Mouse (Mus musculus) intestine, embryonic 14.5 days (tissue): Measurements from ENCODE around the gene Mrrf. TPM values are rescaled to one million over a fixed set of nuclear protein-coding genes. Genes with fewer than 3 reads are reported as not detected.
A peak's percentile ranks its signal among the peaks of the same experiment; 100 is the strongest.

Source experiments
- ATAC-seq: fragments of 200-750 bp; cut with Nextera tagmentation; replicated peaks from 2 replicates; pipeline ENCODE4 v1.8.0; 2017; ENCODE audit warnings: low read depth, moderate number of reproducible peaks, moderate TSS enrichment, moderate library complexity; ENCODE audit not compliant: low FRiP score, low TSS enrichment
- DNase-seq: peaks from one replicate; pipeline ENCODE4 v3.0.0-alpha.2; 2018; ENCODE audit warnings: low spot score
- H3K27ac ChIP-seq: fragments of 300-500 bp; sonication (generic); 2 replicates; pipeline ENCODE4 v1.5.1; 2014; ENCODE audit warnings: low read depth, mild to moderate bottlenecking, control low read depth
- H3K27me3 ChIP-seq: fragments of 300-500 bp; sonication (generic); replicated peaks from 2 replicates; pipeline ENCODE4 v1.6.1; 2014; ENCODE audit warnings: low read length, control low read depth; ENCODE audit not compliant: control insufficient read depth, insufficient read depth
- H3K36me3 ChIP-seq: fragments of 300-500 bp; sonication (generic); 2 replicates; pipeline ENCODE4 v1.6.1; 2014; ENCODE audit warnings: low read length, control low read depth; ENCODE audit not compliant: control insufficient read depth, insufficient read depth
- H3K4me1 ChIP-seq: fragments of 300-500 bp; sonication (generic); replicated peaks from 2 replicates; pipeline ENCODE4 v1.6.1; 2014; ENCODE audit warnings: low read length, control low read depth, mixed read lengths; ENCODE audit not compliant: control insufficient read depth, insufficient read depth
- H3K4me2 ChIP-seq: fragments of 300-500 bp; sonication (generic); 2 replicates; pipeline ENCODE4 v1.6.1; 2014; ENCODE audit warnings: low read length
- H3K4me3 ChIP-seq: fragments of 300-500 bp; sonication (generic); 2 replicates; pipeline ENCODE4 v1.5.1; 2014; ENCODE audit warnings: low read depth, low read length, control low read depth, mixed read lengths
- H3K9ac ChIP-seq: fragments of 300-500 bp; sonication (generic); 2 replicates; pipeline ENCODE4 v1.6.1; 2014; ENCODE audit warnings: mild to moderate bottlenecking, low read length
- H3K9me3 ChIP-seq: fragments of 300-500 bp; sonication (generic); 2 replicates; pipeline ENCODE4 v1.6.1; 2016; ENCODE audit warnings: low read length, control low read depth; ENCODE audit not compliant: control insufficient read depth
- WGBS: fragments of 180-500 bp; shearing (Covaris S2); extraction: QIAGEN DNeasy Blood & Tissue Kit; methylation state at CpG from one replicate; pipeline ENCODE4 v1.1.7; 2014; 5-methylcytosine and 5-hydroxymethylcytosine counted together
- polyA plus RNA-seq: library from polyadenylated mRNA; unstranded; fragments of >200 nt; fragmentation: Nextera tagmentation; extraction: Ambion mirVana; gene quantifications from 2 replicates; pipeline ENCODE4 v1.2.1, GENCODE M21; 2014

Mrrf gene
- polyA plus RNA-seq, 1 experiment from 2014 or later, result 33.3 TPM

DNA sequence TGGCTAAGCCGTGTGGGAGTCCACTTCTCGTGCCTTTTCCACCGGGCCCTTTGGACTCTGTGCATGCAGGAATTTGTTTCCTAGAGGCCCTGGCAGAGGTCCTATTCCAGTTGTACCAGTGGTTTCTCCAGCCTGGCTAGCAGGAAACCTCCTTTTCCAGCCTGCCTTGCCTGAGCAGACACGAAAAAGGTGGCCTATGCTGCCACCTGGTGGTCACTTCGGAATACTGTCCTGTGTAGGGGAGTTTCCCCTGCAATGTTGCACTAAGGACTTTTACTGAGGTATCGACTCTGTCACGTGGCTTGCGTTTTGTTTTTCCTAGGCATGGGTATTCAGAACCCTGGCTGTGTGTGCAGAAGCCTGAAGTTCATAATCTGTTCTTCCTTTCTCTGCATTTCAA, 77.8 kb downstream of the Mrrf start:
- Histone ChIP-seq H3K27me3 (peaks cover 29% of the 10 kb centered on the region), H3K36me3 (no peaks in the 10 kb centered on the region), H3K4me3 (0 out of 2 replicates have a peak overlapping the region, but pooled peaks have one; percentile 13), H3K9me3 (no peaks in the 10 kb centered on the region), H3K4me2 (peak overlapping the region; percentile 41), H3K27ac (no peak overlapping the region), H3K9ac (no peak overlapping the region), H3K4me1 (peaks cover 20% of the 10 kb centered on the region)
- DNase-seq (peak; percentile 94), ATAC-seq (peak; percentile 79)
- WGBS, result 4% methylated on average over 8 of the region's 8 CpGs

- DNase-seq (no peak), ATAC-seq (no peak)
- Histone ChIP-seq H3K36me3 (no peaks in the 10 kb centered on the region), H3K4me2 (peak overlapping the region; percentile 41), H3K4me1 (peaks cover 20% of the 10 kb centered on the region), H3K9me3 (no peaks in the 10 kb centered on the region), H3K27me3 (peaks cover 26% of the 10 kb centered on the region), H3K9ac (no peak overlapping the region), H3K27ac (no peak overlapping the region), H3K4me3 (0 out of 2 replicates have a peak overlapping the region, but pooled peaks have one; percentile 13)
- WGBS, result 66% methylated on average over 5 of the region's 5 CpGs
These were observed 78.2 kb downstream of the Mrrf start for GRCm38 (mm10) chr2:36214425-36214824.

DNA sequence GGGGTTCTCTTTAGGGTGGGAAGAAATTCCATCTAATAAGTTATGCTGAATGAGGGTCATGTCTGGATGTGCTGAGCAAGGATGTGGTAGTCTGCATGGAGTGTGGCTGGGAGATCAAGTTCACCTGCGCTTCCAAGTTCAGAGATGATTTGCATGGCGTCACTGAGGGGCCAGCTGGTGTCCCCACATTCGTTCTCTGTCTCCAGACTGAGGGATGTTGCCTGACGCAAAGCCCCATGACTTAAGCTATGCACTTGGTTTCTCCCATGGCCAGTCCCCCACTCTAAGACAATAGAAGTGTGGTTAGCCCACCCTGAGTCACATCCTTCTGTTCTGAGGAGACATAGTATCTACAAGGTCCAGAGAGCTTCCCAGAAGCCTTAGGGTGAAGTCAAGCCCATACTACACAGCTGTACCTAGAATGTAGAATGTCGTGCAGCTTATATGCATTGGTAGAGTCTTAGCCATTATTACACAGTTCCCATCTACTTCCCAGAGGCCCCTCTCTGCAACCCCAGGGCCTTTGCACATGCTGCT, 79.1 kb downstream of the Mrrf start:
- H3K27me3 ChIP-seq, result peaks cover 19% of the 10 kb centered on the region
- no peaks in the 10 kb centered on the region for H3K36me3 ChIP-seq
- DNase-seq (no peak), ATAC-seq (no peak)
- H3K9me3 ChIP-seq, result no peaks in the 10 kb centered on the region
- H3K4me1 ChIP-seq, result peaks cover 20% of the 10 kb centered on the region
- no peak overlapping the region for H3K4me3 ChIP-seq
- 89% methylated on average over 5 of the region's 5 CpGs for WGBS
- H3K4me2 ChIP-seq, result no peak overlapping the region
- no peak overlapping the region for H3K27ac ChIP-seq
- no peak overlapping the region for H3K9ac ChIP-seq

- no peak for DNase-seq
- no peak for ATAC-seq
- Histone ChIP-seq H3K36me3 (no peaks in the 10 kb centered on the region), H3K9me3 (no peaks in the 10 kb centered on the region), H3K9ac (no peak overlapping the region), H3K27ac (no peak overlapping the region), H3K27me3 (peaks cover 6% of the 10 kb centered on the region; the same call in 1 of the 2 replicates), H3K4me3 (no peak overlapping the region), H3K4me1 (peaks cover 20% of the 10 kb centered on the region), H3K4me2 (no peak overlapping the region)
These were observed 80.4 kb downstream of the Mrrf start for GRCm38 (mm10) chr2:36216546-36216945.

- 0 out of 2 replicates have a peak, but pooled peaks cover 3% of the 10 kb centered on the region for H3K27me3 ChIP-seq
- no peak overlapping the region for H3K9ac ChIP-seq
- no peak overlapping the region for H3K27ac ChIP-seq
- H3K4me2 ChIP-seq, result no peak overlapping the region
- 0 out of 2 replicates have a peak, but pooled peaks have one; percentile 21 for ATAC-seq
- H3K36me3 ChIP-seq, result no peaks in the 10 kb centered on the region
- no peaks in the 10 kb centered on the region for H3K9me3 ChIP-seq
- H3K4me3 ChIP-seq, result no peak overlapping the region
- no peak for DNase-seq
- WGBS, result 58% methylated on average over 4 of the region's 4 CpGs
- H3K4me1 ChIP-seq, result peaks cover 20% of the 10 kb centered on the region
These were observed 80.9 kb downstream of the Mrrf start for GRCm38 (mm10) chr2:36216953-36217573.

- Histone ChIP-seq H3K36me3 (no peaks in the 10 kb centered on the region), H3K4me3 (no peak overlapping the region), H3K4me2 (no peak overlapping the region), H3K9ac (no peak overlapping the region), H3K4me1 (peaks cover 20% of the 10 kb centered on the region), H3K27ac (no peak overlapping the region), H3K9me3 (no peaks in the 10 kb centered on the region), H3K27me3 (no peaks in the 10 kb centered on the region)
- 50% methylated on average over 5 of the region's 5 CpGs for WGBS
- DNase-seq, result no peak
- ATAC-seq, result no peak
These were observed 81.6 kb downstream of the Mrrf start for GRCm38 (mm10) chr2:36217692-36218233.

DNA sequence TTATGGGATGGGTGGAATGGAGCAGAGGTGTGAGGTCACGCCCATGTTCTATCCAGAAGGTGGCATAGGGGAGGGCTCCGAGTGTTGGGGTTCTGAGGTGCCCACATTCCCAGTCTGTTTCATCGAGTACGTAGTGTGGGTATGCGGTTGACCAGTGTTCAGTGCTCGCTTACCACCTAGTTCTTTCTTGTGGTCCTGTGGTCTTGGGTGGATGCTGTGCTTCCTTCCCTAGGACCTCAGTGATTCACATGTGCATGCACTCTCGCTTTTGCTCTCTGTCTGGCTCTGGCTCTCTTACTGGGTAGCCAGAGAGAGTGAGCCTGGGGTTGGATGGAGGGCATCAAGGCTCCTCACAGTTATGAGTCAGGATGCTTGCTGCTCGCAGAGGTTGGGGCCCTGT, 83.9 kb downstream of the Mrrf start:
- WGBS, result 87% methylated on average over 8 of the region's 8 CpGs
- Histone ChIP-seq H3K9me3 (no peaks in the 10 kb centered on the region), H3K4me2 (no peak overlapping the region), H3K4me1 (peaks cover 20% of the 10 kb centered on the region), H3K27me3 (no peaks in the 10 kb centered on the region), H3K4me3 (no peak overlapping the region), H3K36me3 (no peaks in the 10 kb centered on the region), H3K9ac (no peak overlapping the region), H3K27ac (no peak overlapping the region)
- DNase-seq, result no peak
- ATAC-seq, result no peak

DNA sequence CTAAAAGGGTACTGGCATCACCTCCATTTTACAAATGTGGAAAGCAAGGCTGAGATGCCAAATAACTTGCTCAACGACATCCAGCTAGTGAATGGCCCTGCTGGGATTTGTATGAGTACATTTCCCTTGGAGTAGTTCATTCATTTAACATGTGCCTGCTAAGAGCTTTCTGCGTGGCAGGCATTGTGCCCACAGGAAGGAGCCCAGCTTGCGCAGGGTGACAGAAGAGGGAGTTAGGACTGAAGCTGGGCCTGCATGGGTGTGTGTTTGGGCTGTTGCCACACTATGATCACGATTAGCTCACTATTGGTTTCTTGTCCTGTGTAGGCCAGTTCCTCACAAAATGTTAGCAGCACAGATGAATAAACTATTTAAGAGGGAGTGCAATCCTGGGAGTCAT, 84.7 kb downstream of the Mrrf start:
- Histone ChIP-seq H3K9ac (no peak overlapping the region), H3K4me1 (peaks cover 20% of the 10 kb centered on the region), H3K36me3 (no peaks in the 10 kb centered on the region), H3K27ac (no peak overlapping the region), H3K9me3 (no peaks in the 10 kb centered on the region), H3K4me2 (no peak overlapping the region), H3K4me3 (no peak overlapping the region), H3K27me3 (no peaks in the 10 kb centered on the region)
- no peak for DNase-seq
- 79% methylated on average over 4 of the region's 4 CpGs for whole genome bisulfite sequencing
- ATAC-seq, result no peak
